Mouse (Mus musculus) stomach, postnatal 0 days (tissue): ENCODE measurements at regions not wholly inside any gene's neighbourhood (a gene's known extent, or its start where the extent isn't known, plus 50 kb on each side); places are given as distances from the start of the nearest gene placed in this dataset.

ENCODE experiments used
- ATAC-seq: fragments of 200-750 bp; cut with Nextera tagmentation; 2 replicates; pipeline ENCODE4 v1.8.0; 2017; ENCODE audit not compliant: low FRiP score, low TSS enrichment
- DNase-seq: peaks from one replicate; pipeline ENCODE4 v3.0.0-alpha.2; 2016; ENCODE audit warnings: low spot score
- H3K27ac ChIP-seq: fragments of 300-500 bp; sonication (generic); replicated peaks from 2 replicates; pipeline ENCODE4 v1.5.1; 2014; ENCODE audit warnings: mild to moderate bottlenecking, control low read depth
- H3K27me3 ChIP-seq: fragments of 300-500 bp; sonication (generic); 2 replicates; pipeline ENCODE4 v1.6.1; 2014; ENCODE audit warnings: low read length; ENCODE audit not compliant: control insufficient read depth, insufficient read depth
- H3K36me3 ChIP-seq: fragments of 300-500 bp; sonication (generic); 2 replicates; pipeline ENCODE4 v1.6.1; 2014; ENCODE audit warnings: low read length, mixed read lengths; ENCODE audit not compliant: control insufficient read depth, insufficient read depth
- H3K4me1 ChIP-seq: fragments of 300-500 bp; sonication (generic); replicated peaks from 2 replicates; pipeline ENCODE4 v1.6.1; 2014; ENCODE audit warnings: antibody characterized with exemption; ENCODE audit not compliant: control insufficient read depth, insufficient read depth
- H3K4me2 ChIP-seq: fragments of 300-500 bp; sonication (generic); replicated peaks from 2 replicates; pipeline ENCODE4 v1.6.1; 2014; ENCODE audit warnings: low read depth, mild to moderate bottlenecking, control low read depth, moderate library complexity
- H3K4me3 ChIP-seq: fragments of 300-500 bp; sonication (generic); 2 replicates; pipeline ENCODE4 v1.5.1; 2014; ENCODE audit warnings: low read depth, low read length, control low read depth
- H3K9ac ChIP-seq: fragments of 300-500 bp; sonication (generic); 2 replicates; pipeline ENCODE4 v1.6.1; 2014; ENCODE audit warnings: mild to moderate bottlenecking, low read length, control low read depth, mixed read lengths
- H3K9me3 ChIP-seq: fragments of 300-500 bp; sonication (generic); 2 replicates; pipeline ENCODE4 v1.6.1; 2016; ENCODE audit warnings: low read length; ENCODE audit not compliant: control insufficient read depth
- CTCF ChIP-seq: IDR thresholded peaks from 2 replicates; pipeline ENCODE4 v1.5.1; 2016; ENCODE audit warnings: antibody characterized with exemption, low read depth, mild to moderate bottlenecking, moderate library complexity
- EP300 ChIP-seq: optimal IDR thresholded peaks from 2 replicates; pipeline ENCODE3; 2016; ENCODE audit warnings: antibody characterized with exemption
- WGBS: fragments of 180-500 bp; shearing (Covaris S2); extraction: QIAGEN DNeasy Blood & Tissue Kit; methylation state at CpG from one replicate; pipeline ENCODE4 v1.1.7; 2014; 5-methylcytosine and 5-hydroxymethylcytosine counted together

- H3K27ac ChIP-seq, result no peak overlapping the region
- no peak overlapping the region for H3K4me3 ChIP-seq
- no peak overlapping the region for H3K9ac ChIP-seq
- TF ChIP-seq CTCF (no peak), EP300 (no peak)
- no peaks in the 10 kb centered on the region for H3K27me3 ChIP-seq
- no peaks in the 10 kb centered on the region for H3K36me3 ChIP-seq
- no peaks in the 10 kb centered on the region for H3K4me1 ChIP-seq
- 54% methylated on average over 5 of the region's 5 CpGs for WGBS
- H3K4me2 ChIP-seq, result no peak overlapping the region
- H3K9me3 ChIP-seq, result no peaks in the 10 kb centered on the region
- ATAC-seq (no peak), DNase-seq (no peak)
These were observed 596.3 kb upstream of the Syt1 start for GRCm38 (mm10) chr10:109607121-109607520.

GRCm38 (mm10) chr10:109603241-109603640 is 592.5 kb upstream of the Syt1 start:
- Histone ChIP-seq H3K36me3 (no peaks in the 10 kb centered on the region), H3K4me1 (no peaks in the 10 kb centered on the region), H3K27ac (no peak overlapping the region), H3K4me2 (no peak overlapping the region), H3K4me3 (no peak overlapping the region), H3K27me3 (no peaks in the 10 kb centered on the region), H3K9me3 (no peaks in the 10 kb centered on the region), H3K9ac (no peak overlapping the region)
- no peak for DNase-seq
- 83% methylated on average over 3 of the region's 3 CpGs for WGBS
- no peak for ATAC-seq
- TF ChIP-seq EP300 (no peak), CTCF (no peak)

GRCm38 (mm10) chr10:109598604-109599003 is 587.8 kb upstream of the Syt1 start:
- Histone ChIP-seq H3K4me2 (no peak overlapping the region), H3K27ac (no peak overlapping the region), H3K4me3 (no peak overlapping the region), H3K27me3 (no peaks in the 10 kb centered on the region), H3K9ac (no peak overlapping the region), H3K9me3 (no peaks in the 10 kb centered on the region), H3K36me3 (no peaks in the 10 kb centered on the region), H3K4me1 (no peaks in the 10 kb centered on the region)
- WGBS, result 61% methylated on average over 3 of the region's 3 CpGs
- TF ChIP-seq EP300 (no peak), CTCF (no peak)
- ATAC-seq (no peak), DNase-seq (no peak)

GRCm38 (mm10) chr10:109573200-109573599 is 562.4 kb upstream of the Syt1 start:
- ATAC-seq, result no peak
- no peaks in the 10 kb centered on the region for H3K9me3 ChIP-seq
- H3K4me1 ChIP-seq, result no peaks in the 10 kb centered on the region
- no peak overlapping the region for H3K4me3 ChIP-seq
- TF ChIP-seq EP300, result no peak
- TF ChIP-seq CTCF, result no peak
- no peak overlapping the region for H3K27ac ChIP-seq
- H3K4me2 ChIP-seq, result no peak overlapping the region
- H3K36me3 ChIP-seq, result no peaks in the 10 kb centered on the region
- DNase-seq, result no peak
- H3K27me3 ChIP-seq, result no peaks in the 10 kb centered on the region
- 88% methylated on average over 4 of the region's 4 CpGs for whole genome bisulfite sequencing
- no peak overlapping the region for H3K9ac ChIP-seq

GRCm38 (mm10) chr10:109569798-109570197 is 559.0 kb upstream of the Syt1 start:
- Histone ChIP-seq H3K9ac (no peak overlapping the region), H3K4me1 (no peaks in the 10 kb centered on the region), H3K27ac (no peak overlapping the region), H3K9me3 (no peaks in the 10 kb centered on the region), H3K27me3 (no peaks in the 10 kb centered on the region), H3K4me3 (no peak overlapping the region), H3K36me3 (no peaks in the 10 kb centered on the region), H3K4me2 (no peak overlapping the region)
- ATAC-seq, result no peak
- WGBS, result 82% methylated on average over 2 of the region's 2 CpGs
- DNase-seq, result no peak
- TF ChIP-seq CTCF (no peak), EP300 (no peak)

- H3K9ac ChIP-seq, result no peak overlapping the region
- ATAC-seq, result no peak
- no peaks in the 10 kb centered on the region for H3K4me1 ChIP-seq
- no peak overlapping the region for H3K27ac ChIP-seq
- WGBS, result 72% methylated on average over 2 of the region's 2 CpGs
- H3K36me3 ChIP-seq, result no peaks in the 10 kb centered on the region
- DNase-seq, result no peak
- no peak overlapping the region for H3K4me2 ChIP-seq
- H3K27me3 ChIP-seq, result no peaks in the 10 kb centered on the region
- no peaks in the 10 kb centered on the region for H3K9me3 ChIP-seq
- TF ChIP-seq CTCF (no peak), EP300 (no peak)
- H3K4me3 ChIP-seq, result no peak overlapping the region
These were observed 555.9 kb upstream of the Syt1 start for GRCm38 (mm10) chr10:109566675-109567074.
